Mouse (Mus musculus) gastrocnemius, postnatal 14 days (tissue): ENCODE measurements around the gene Kif11. TPM values are rescaled to one million over a fixed set of nuclear protein-coding genes. Genes with fewer than 3 reads are reported as not detected.
A peak's percentile ranks its signal among the peaks of the same experiment; 100 is the strongest.

ENCODE experiments used
- DNase-seq: peaks from one replicate; pipeline ENCODE4 v3.0.0; 2021; ENCODE audit warnings: mixed read lengths
- intact Hi-C: fragments of 180-260 bp; cut with DNase I; formaldehyde crosslinking; loops from one replicate; pipeline ENCODE4 v1.15.1; 2025; ENCODE audit warnings: low total_unique reads
- long read RNA-seq, 2 experiments: library from polyadenylated mRNA; stranded (forward); transcript quantifications; one replicate each; pipeline ENCODE4 v2.0.0; 2021
- total RNA-seq, 2 experiments: library from RNA; stranded (reverse); gene quantifications; 2 replicates each; pipeline ENCODE4 v1.2.3; 2021

The Kif11 gene
- 1 to 10 TPM; 3.2 to 3.6 TPM for total RNA-seq
- long read RNA-seq, experiment 1, full-length matches to known transcripts, result 2 of 2 reads
- long read RNA-seq, experiment 1, partial matches to known transcripts, result 0 of 2 reads
- long read RNA-seq, experiment 1, other reads (novel, unspliced or antisense), result 0 of 2 reads
- long read RNA-seq, experiment 2, full-length matches to known transcripts, result 2 of 2 reads
- long read RNA-seq, experiment 2, partial matches to known transcripts, result 0 of 2 reads
- long read RNA-seq, experiment 2, other reads (novel, unspliced or antisense), result 0 of 2 reads

DNA sequence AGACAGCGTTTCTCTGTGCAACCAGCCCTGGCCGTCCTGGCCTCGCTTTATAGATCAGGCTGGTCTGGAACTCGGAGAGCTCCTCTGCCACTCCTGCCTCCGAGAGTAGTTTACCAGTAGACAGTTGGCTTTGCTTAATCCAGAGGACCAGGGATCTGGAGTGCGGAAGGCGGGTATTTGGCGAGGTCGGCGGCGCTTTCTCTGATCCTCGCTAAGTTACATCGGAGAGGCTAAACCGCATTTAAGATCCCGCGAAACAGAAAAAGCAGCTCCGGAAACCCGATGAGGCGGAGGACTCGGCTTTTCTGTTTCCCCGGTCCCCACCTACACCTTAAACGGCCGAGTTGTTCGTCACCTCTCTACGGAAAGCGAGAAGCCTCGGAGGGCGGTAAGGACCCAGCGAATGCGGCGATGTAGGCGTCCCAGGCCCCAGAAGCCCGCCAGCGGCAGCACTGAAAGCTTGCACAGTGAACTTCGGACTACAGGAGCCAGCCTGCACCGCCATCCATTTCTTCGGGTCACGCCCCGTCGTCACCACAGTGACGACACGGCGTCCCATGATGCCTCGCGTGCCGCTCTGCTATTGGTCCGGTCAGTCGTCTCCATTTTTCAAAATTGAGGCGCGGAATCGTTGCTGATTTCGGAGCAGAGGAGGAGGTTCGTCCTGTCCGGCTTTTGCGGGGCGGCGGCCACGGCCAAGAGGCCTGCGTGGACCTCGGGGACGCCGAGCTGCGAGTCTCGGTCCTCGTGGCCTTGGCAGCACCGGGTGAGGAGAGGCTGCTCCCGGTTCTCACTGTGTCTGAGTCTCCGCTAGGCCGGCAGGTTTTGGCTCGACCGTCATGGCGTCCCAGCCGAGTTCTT lies at the start of gene Kif11:
Gene Kif11 (plus strand): TSS at position 649 of the 861 bp plus-strand sequence.
- intact Hi-C loops, result no loop called here

DNA sequence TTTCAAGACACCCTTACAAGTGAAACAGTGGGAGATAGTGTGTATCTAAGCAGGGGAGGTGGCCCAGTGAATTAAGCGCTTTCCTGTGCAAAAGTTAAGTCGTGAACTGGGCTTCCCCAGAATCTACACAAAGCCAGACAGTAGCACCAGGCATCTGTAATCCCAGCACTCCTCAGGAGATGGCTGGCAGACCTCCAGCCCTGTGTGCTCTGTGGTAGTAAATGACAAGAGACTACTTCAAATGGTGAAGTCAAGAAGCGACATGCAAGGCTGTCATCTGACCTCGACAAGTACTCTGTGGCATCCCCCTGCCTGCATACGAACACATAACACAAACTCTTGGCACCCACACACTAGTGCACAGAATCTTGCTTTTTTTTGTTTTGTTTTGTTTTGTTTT lies 49.0 kb upstream of the Kif11 start:
- no peak for DNase-seq
- intact Hi-C loops, result no loop called here

More for the DNA sequence above, at the start of gene Kif11:
- DNase-seq, result peak; percentile 97

DNA sequence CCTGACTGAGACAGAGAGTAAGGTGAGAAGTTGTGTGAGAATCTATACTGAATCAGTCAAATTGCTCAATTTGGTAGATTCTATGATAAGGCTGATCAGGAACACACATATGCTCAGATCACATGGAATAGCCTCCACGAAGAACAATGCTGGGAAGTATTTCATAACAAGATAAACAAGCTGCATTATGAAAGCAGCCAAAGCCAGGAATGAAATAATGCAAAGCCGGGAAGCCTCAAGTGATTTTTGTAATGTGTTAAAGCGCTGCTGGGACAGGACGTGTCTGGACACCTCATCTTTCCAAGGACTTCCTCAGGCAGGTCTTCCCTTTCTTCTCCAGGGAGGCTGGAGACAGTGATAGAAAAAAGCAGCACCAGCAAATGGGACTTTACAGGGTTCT lies 43.5 kb upstream of the Kif11 start:
- intact Hi-C loops, result no loop called here
- no peak for DNase-seq

DNA sequence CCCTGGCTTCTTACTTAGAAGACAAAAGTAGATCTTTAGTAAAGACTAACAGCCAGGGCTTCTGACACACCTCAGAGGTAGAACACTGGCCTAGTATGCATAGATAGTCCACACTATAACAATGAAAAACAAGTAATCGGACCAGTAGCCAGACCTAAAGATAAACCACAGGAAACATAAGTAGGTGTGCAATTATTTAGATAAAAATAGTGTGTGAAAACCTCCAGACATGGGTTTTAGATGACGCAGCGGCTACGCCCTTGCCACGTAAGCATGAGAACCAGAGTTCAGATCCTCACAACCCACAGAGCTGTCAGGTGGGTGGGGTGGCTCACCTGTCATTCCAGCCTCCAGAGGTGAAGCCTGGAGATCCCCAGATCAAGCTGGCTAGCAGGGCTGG lies 42.8 kb upstream of the Kif11 start:
- DNase-seq, result no peak
- intact Hi-C loops, result no loop called here

DNA sequence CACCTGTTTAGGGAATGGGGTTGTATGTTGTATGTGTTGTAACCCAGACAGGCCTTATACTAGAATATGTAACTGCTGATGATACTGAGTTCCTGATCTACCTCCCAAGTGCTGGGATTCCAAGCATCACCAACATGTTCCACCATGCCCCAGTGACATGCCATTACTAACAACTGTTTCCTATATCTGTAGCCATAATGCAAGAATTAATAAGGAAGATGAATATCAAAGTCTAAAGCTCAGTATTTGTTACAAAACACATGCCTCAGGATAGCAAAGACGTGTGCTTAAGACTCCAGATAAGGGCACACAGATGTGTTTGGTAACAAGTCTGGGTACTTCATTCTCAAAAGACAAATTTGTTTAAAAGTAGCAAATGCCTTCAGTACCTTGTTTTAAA lies 40.8 kb upstream of the Kif11 start:
- no peak for DNase-seq
- intact Hi-C loops, result no loop called here

DNA sequence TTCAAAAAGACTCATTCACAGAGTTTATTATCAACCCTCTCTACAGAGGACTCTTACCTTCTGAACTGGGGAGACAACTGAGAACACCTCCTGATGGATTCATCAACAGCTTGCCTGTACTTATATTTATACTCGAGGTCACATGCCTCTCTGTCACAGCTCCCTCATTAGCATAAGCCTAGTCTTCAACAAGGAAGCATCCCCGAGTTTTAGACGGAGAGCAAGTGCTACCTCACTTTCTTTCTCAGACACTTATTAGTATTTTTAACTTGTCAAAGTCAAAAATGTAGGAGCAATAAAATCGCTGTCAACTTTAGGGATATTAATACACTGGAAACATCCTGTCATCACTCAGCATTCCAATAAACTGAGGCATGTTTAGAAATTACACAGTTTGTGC lies 38.5 kb upstream of the Kif11 start, which contains the start of gene Ide:
Gene Ide (minus strand): TSS at position 101 of the 400 bp plus-strand sequence.
- intact Hi-C loops, result no loop called here
- DNase-seq, result no peak

DNA sequence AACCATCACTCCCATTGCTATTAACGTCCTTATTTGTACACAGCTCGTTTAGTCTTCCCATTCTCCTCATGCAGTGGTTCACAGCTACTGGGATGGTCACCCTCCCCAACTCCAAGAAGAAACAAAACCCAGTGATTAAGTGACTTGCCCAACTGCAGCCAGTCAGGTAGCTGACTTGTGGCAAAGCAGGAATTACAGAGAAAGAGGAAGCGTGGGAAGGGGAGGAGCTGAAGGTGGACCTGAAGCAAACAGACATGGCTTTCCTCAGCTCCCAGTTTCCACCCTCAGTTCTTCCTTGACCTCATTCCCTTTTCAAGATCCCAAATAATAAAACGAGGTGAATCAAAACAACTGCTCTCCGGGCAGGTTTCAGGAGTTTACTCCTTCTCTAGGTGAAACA lies 35.7 kb upstream of the Kif11 start:
- DNase-seq, result no peak
- intact Hi-C loops, result no loop called here

DNA sequence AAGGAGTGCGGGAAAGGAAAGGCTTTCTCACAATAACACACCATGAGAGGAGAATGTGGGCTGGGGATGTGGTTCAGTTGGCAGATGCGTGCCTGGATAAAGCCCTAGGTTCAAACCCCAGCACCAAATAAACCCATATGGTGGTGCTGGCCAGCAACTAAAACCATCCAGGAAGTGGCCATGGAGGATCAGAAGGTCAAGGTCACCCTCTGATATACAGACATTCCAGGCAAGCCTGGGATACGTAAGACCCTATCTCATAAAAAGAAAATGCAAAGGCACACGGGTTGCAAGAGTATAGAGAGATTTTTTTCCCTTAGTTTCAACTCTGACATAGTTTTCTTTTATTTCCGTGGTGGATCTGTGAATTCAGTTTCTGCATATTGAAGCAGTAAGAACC lies 35.3 kb upstream of the Kif11 start:
- DNase-seq, result no peak
- intact Hi-C loops, result no loop called here

DNA sequence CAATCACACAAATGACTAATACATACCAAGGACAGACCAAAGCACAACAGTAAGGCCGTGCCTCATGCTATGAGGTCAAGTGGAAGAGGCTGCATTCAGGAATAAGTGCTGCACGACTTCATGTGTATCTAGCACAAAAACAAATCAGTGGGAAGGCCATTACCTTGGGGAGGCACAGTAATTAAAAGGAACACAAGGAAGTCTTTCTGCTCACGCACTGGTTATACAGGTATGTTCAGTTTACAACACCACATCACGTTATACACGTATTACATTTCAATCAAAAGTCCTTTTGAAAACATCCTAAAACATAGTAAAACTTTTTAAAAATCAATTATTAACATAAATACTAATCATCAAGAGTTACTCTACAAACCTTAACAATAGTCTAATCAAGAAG lies 32.3 kb upstream of the Kif11 start:
- intact Hi-C loops, result no loop called here

DNA sequence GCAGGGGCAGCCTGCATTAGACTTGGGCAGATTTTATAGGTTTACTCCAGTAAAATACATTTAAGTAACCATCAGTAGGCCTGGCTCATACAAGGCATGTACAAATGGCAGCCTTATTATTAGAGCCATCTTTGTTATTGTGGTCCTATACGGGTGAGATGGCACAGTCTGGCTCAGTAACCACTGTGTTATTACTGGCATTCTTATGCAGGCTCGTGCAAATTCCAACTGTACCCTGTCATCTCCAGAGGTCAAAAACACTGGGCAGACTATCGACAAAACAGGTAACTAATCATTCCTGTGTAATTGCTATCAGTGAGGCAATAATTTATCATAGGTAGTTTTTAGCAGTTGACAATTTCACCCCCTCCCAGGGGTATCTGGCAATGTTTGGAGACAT lies 29.9 kb upstream of the Kif11 start:
- DNase-seq, result no peak
- intact Hi-C loops, result no loop called here

More for the DNA sequence above, 32.3 kb upstream of the Kif11 start:
- no peak for DNase-seq

DNA sequence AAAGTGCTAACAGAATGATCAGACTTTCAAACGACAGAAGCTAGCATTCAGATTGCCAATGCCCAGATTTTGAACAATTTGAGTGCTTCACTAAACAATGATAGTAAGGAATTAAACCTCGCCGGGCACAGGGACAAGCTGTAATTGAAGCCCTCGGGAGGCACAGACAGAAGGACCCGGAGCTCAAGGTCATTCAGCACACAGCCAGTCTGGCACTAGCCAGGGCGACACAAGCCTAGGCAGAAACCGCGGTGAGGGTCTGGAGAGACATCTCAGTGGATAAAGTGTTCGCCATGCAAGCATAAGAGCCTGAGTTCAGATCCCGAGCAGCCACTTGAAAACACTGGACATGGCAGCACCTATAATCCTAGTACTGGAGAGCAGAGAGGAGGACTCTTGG lies 27.9 kb upstream of the Kif11 start:
- DNase-seq, result peak; percentile 13

DNA sequence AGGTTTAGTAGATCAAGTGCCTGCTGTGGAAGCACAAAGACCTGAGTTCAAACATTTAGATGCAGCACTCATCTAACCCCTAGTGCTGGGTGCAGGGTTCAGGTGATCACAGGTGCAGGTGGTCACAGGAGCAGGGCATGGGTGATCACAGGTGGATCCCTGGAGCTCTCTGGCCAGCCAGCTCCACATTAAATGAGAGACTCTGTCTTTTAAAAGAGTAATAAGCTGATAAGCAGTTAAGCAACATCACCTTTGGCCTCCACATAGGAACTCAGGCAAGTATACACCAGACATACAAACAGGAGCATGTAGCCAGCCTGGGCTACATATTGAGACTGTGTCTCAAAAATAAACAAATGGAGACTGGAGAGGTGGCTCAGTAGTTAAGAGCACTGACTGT lies 27.3 kb upstream of the Kif11 start:
- DNase-seq, result no peak
- intact Hi-C loops, result no loop called here

More for the DNA sequence above, 27.9 kb upstream of the Kif11 start:
- intact Hi-C loops, result no loop called here

DNA sequence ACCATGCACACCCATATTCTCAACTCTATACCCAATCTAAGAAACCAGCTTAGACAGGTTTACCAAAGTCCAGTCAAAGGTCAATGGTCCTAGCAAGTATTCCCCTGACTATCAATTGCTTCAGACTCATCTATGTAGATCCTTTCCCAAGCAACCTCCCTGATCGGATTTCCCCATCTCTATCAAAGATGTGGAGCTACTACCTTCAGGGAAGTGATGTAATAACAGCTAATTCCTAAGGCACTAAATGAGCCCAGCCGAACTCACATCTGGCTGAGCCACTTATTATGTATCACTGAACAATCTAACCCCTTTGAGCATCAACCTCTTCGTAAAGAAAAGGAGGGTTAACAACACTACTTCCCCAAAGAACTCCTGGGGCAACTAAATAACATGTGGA lies 23.4 kb upstream of the Kif11 start:
- intact Hi-C loops, result no loop called here
- no peak for DNase-seq

DNA sequence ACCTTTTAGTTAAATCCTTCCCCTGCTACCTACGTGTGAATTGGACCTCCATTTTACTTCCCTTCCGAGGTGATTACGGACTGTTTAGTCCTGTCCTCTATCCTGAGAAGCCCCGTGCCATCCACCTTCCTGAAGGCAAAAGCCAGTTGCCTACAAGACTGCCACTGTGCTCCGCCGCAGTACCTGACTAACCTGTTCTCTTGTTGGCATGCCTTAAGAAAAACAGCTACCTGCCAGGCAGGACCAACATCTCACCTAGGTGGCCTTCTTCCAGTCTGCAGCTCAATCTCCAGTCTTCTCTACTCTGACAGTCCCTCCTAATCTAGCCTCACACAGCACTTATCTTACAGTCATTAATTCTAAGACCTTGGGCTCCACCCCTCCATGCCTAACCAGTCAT lies 22.9 kb upstream of the Kif11 start:
- intact Hi-C loops, result no loop called here

DNA sequence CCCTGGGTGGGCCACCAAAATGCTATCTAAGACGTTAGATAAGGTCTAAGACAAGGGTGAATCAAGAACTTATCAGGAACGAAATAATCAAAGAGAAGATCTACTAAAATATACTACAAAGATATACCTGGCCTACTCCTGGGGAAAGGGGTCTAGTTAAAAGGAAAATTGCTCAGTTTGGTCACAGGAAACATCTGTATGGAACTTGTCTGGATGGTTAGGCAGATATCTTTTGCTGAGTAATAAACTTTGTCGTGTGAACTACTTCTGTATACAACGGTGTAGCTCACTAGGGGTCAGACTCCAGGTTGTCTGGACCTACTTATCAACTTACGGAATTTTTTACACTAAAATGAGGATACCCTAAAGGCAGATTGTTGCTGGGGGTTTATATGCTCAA lies 16.2 kb upstream of the Kif11 start:
- DNase-seq, result no peak
- intact Hi-C loops, result no loop called here

More for the DNA sequence above, 22.9 kb upstream of the Kif11 start:
- DNase-seq, result no peak

DNA sequence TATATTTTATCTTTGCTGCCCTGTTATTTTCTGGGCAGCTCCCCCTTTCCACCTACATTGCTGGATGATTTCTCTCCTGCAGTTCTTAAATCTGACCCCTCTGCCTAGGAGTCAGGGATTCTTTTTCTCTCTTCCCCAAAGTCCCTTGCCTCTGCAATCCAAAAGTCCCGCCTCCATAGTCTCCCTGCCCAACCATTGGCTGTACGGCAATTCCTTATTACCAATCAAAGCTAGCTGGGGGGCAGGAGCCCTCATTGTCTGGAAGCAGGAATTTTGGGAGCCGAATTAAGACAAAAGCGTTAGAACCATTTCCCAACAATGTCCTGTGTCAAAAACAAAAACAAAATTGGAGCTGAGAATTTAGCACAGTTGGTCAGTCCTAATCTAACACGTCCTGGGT lies 13.7 kb upstream of the Kif11 start:
- no peak for DNase-seq
- intact Hi-C loops, result no loop called here

DNA sequence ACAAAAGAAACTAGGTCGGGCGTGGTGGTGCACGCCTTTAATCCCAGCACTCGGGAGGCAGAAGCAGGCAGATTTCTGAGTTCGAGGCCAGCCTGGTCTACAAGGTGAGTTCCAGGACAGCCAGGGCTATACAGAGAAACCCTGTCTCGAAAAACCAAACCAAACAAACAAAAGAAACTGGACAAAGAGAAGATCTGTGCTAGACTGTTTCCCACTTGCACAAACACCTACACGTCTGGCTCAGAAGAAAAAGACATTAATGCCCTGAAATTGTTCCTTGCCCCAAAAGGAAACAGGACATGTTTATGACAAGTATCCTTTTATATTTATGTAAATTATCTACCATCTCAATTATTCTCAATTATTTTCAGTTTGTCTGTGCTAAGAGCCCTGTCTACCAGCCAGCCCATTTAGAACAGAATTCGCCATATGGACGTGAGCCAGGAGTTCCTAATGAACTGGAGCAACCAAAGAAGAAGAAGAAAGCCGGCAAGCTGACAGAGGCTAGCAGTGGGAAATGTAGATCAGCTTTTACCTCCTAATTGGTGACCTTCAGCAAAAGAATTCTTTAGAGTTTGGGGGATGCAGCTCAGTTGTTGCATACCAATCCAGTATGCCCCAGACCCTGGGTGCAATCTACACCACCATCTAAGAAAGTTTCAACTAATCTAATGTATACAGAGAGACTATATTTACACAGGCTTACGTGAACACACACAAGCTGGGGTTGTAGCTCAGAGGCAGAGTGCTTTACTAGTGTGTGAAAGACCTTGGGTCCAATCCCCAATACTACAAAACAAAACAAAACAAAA lies 12.9 kb upstream of the Kif11 start:
- intact Hi-C loops, result no loop called here
- no peak for DNase-seq

DNA sequence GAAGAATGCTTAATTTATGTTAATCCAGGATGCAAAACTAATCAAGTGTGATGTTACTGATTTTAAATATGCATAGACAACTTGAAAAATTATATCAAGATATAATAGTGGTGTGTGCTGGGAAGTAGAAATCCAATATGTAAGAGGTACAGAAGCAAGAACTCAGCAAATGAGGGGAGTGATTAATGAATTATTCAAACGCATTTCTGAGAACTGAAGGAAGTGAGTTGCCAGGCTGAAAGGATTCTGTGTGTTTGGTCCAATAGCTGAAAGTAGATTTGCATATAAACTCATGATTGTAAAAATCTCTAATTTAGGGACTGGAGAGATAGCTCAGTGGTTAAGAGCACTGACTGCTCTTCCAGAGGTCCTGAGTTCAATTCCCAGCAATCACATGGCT lies 7.2 kb upstream of the Kif11 start:
- DNase-seq, result no peak
- intact Hi-C loops, result no loop called here

DNA sequence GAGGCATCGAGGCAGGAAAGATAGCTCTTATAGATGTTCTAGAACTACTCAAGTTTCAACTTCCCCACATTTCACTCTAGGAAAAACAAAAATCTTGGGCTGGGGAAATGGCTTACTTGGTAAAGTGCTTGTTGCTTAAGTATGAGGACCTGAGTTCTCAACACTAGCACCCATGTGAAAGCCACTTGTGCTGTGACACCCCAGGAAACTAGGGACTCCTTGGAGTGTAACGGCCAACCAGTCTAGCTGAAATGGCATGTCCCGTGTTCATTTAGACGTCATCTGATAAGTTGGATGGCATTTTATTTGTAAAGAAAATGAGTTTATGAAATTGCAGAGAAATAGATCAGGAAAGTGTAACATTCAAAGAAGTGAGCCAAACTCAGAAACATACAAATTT lies 6.3 kb upstream of the Kif11 start:
- intact Hi-C loops, result no loop called here
- DNase-seq, result no peak

DNA sequence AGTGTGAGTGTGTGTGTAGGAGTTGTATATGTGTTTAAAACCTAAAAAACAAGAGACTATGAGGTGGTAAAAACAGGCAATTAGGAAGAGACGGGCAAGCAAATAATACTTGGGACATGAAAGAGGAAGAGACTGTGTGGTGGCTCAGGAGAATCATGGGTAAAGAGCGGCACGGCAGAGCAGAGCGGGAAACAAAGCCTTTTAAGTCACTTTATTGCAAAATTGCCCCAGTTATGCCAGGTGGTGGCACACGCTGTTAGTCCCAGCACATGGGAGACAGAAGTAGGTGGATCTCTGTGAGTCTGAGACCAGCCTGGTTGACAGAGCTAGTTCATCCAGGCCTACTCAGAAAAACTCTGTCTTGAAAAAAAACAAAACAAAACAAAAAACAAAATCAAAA lies 5.8 kb upstream of the Kif11 start:
- intact Hi-C loops, result no loop called here

More for the DNA sequence above, 5.8 kb upstream of the Kif11 start:
- DNase-seq, result no peak
